Mouse (Mus musculus): ENCODE data around the gene Spock1. TPM values are rescaled to one million over a fixed set of nuclear protein-coding genes. Genes with fewer than 3 reads are reported as not detected.

Gene Spock1
- polyA plus RNA-seq, 1 experiment from 2014 or later = 2.0 TPM

GRCm38 (mm10) chr13:57721524-57722279, 186.4 kb downstream of the Spock1 start:
- WGBS = 54% methylated on average over 20 of the region's 20 CpGs
- H3K4me1 ChIP-seq = 0 out of 2 replicates have a peak, but pooled peaks cover 3% of the 10 kb centered on the region
- no peak overlapping the region for H3K4me3 ChIP-seq (replicated peaks)
- no peak overlapping the region for H3K9ac ChIP-seq
- no peaks in the 10 kb centered on the region for H3K36me3 ChIP-seq
- no peaks in the 10 kb centered on the region for H3K27me3 ChIP-seq
- no peaks in the 10 kb centered on the region for H3K9me3 ChIP-seq (replicated peaks)
- no peak overlapping the region for H3K4me2 ChIP-seq
- no peak for ATAC-seq (replicated peaks; ENCODE audit: low FRiP score)
- H3K27ac ChIP-seq = no peak overlapping the region

GRCm38 (mm10) chr13:57718087-57718486, 190.0 kb downstream of the Spock1 start:
- WGBS = 45% methylated on average over 5 of the region's 5 CpGs

GRCm38 (mm10) chr13:57712910-57713309, 195.2 kb downstream of the Spock1 start:
- Histone ChIP-seq H3K4me1 (no peaks in the 10 kb centered on the region), H3K9ac (no peak overlapping the region)
- WGBS = 83% methylated on average over 4 of the region's 4 CpGs

More at GRCm38 (mm10) chr13:57718087-57718486, 190.0 kb downstream of the Spock1 start:
- Histone ChIP-seq H3K9me3 (replicated peaks) (no peaks in the 10 kb centered on the region), H3K4me3 (replicated peaks) (no peak overlapping the region), H3K4me2 (no peak overlapping the region), H3K9ac (no peak overlapping the region), H3K4me1 (0 out of 2 replicates have a peak, but pooled peaks cover 3% of the 10 kb centered on the region), H3K27me3 (no peaks in the 10 kb centered on the region), H3K36me3 (no peaks in the 10 kb centered on the region), H3K27ac (no peak overlapping the region)
- ATAC-seq (replicated peaks; ENCODE audit: low FRiP score) = no peak

GRCm38 (mm10) chr13:57708425-57708824, 199.7 kb downstream of the Spock1 start:
- Histone ChIP-seq H3K36me3 (no peaks in the 10 kb centered on the region), H3K27ac (no peak overlapping the region), H3K4me1 (no peaks in the 10 kb centered on the region), H3K4me3 (replicated peaks) (no peak overlapping the region), H3K9ac (no peak overlapping the region), H3K4me2 (no peak overlapping the region), H3K27me3 (no peaks in the 10 kb centered on the region), H3K9me3 (replicated peaks) (no peaks in the 10 kb centered on the region)
- no peak for ATAC-seq (replicated peaks; ENCODE audit: low FRiP score)

More at GRCm38 (mm10) chr13:57712910-57713309, 195.2 kb downstream of the Spock1 start:
- no peaks in the 10 kb centered on the region for H3K36me3 ChIP-seq
- ATAC-seq (replicated peaks; ENCODE audit: low FRiP score) = no peak
- no peaks in the 10 kb centered on the region for H3K27me3 ChIP-seq
- no peak overlapping the region for H3K27ac ChIP-seq
- no peak overlapping the region for H3K4me3 ChIP-seq (replicated peaks)
- H3K9me3 ChIP-seq (replicated peaks) = no peaks in the 10 kb centered on the region
- no peak overlapping the region for H3K4me2 ChIP-seq

- Histone ChIP-seq H3K9ac (no peak overlapping the region), H3K4me1 (no peaks in the 10 kb centered on the region), H3K9me3 (replicated peaks) (no peaks in the 10 kb centered on the region), H3K27ac (no peak overlapping the region), H3K4me2 (no peak overlapping the region), H3K4me3 (replicated peaks) (no peak overlapping the region), H3K27me3 (no peaks in the 10 kb centered on the region), H3K36me3 (no peaks in the 10 kb centered on the region)
- no peak for ATAC-seq (replicated peaks; ENCODE audit: low FRiP score)
- WGBS = 91% methylated on average over 2 of the region's 2 CpGs
Observed at GRCm38 (mm10) chr13:57702966-57703365, 205.2 kb downstream of the Spock1 start.

GRCm38 (mm10) chr13:57696685-57697084, 211.4 kb downstream of the Spock1 start:
- Histone ChIP-seq H3K4me3 (replicated peaks) (no peak overlapping the region), H3K9me3 (replicated peaks) (no peaks in the 10 kb centered on the region), H3K27me3 (no peaks in the 10 kb centered on the region), H3K4me2 (no peak overlapping the region), H3K36me3 (no peaks in the 10 kb centered on the region), H3K27ac (no peak overlapping the region), H3K9ac (no peak overlapping the region), H3K4me1 (no peaks in the 10 kb centered on the region)
- ATAC-seq (replicated peaks; ENCODE audit: low FRiP score) = no peak
- WGBS = 54% methylated on average over 5 of the region's 5 CpGs

GRCm38 (mm10) chr13:57688926-57689325, 219.2 kb downstream of the Spock1 start:
- Histone ChIP-seq H3K4me3 (replicated peaks) (no peak overlapping the region), H3K27me3 (no peaks in the 10 kb centered on the region), H3K9me3 (replicated peaks) (no peaks in the 10 kb centered on the region), H3K4me2 (no peak overlapping the region), H3K27ac (no peak overlapping the region), H3K36me3 (no peaks in the 10 kb centered on the region), H3K9ac (no peak overlapping the region), H3K4me1 (no peaks in the 10 kb centered on the region)
- no peak for ATAC-seq (replicated peaks; ENCODE audit: low FRiP score)
- 63% methylated on average over 5 of the region's 5 CpGs for WGBS

- no peak overlapping the region for H3K4me3 ChIP-seq (replicated peaks)
- H3K27me3 ChIP-seq = no peaks in the 10 kb centered on the region
- ATAC-seq (replicated peaks; ENCODE audit: low FRiP score) = no peak
- no peak overlapping the region for H3K9ac ChIP-seq
- no peaks in the 10 kb centered on the region for H3K9me3 ChIP-seq (replicated peaks)
- no peak overlapping the region for H3K4me2 ChIP-seq
- H3K36me3 ChIP-seq = no peaks in the 10 kb centered on the region
- no peak overlapping the region for H3K27ac ChIP-seq
- no peaks in the 10 kb centered on the region for H3K4me1 ChIP-seq
- 60% methylated on average over 5 of the region's 5 CpGs for WGBS
Observed at GRCm38 (mm10) chr13:57686437-57686836, 221.7 kb downstream of the Spock1 start.

GRCm38 (mm10) chr13:57685201-57685600, 222.9 kb downstream of the Spock1 start:
- ATAC-seq (replicated peaks; ENCODE audit: low FRiP score) = no peak
- H3K9me3 ChIP-seq (replicated peaks) = no peaks in the 10 kb centered on the region
- H3K4me2 ChIP-seq = no peak overlapping the region
- no peak overlapping the region for H3K4me3 ChIP-seq (replicated peaks)
- no peaks in the 10 kb centered on the region for H3K27me3 ChIP-seq
- 77% methylated on average over 11 of the region's 11 CpGs for WGBS
- H3K9ac ChIP-seq = no peak overlapping the region
- H3K36me3 ChIP-seq = no peaks in the 10 kb centered on the region
- H3K4me1 ChIP-seq = no peaks in the 10 kb centered on the region
- H3K27ac ChIP-seq = no peak overlapping the region

- Histone ChIP-seq H3K9me3 (replicated peaks) (no peaks in the 10 kb centered on the region), H3K4me2 (no peak overlapping the region), H3K36me3 (no peaks in the 10 kb centered on the region), H3K4me1 (no peaks in the 10 kb centered on the region), H3K9ac (no peak overlapping the region), H3K27ac (no peak overlapping the region), H3K27me3 (no peaks in the 10 kb centered on the region), H3K4me3 (replicated peaks) (no peak overlapping the region)
- WGBS = 83% methylated on average over 2 of the region's 2 CpGs
- ATAC-seq (replicated peaks; ENCODE audit: low FRiP score) = no peak
Observed at GRCm38 (mm10) chr13:57679591-57679990, 228.5 kb downstream of the Spock1 start.

- no peaks in the 10 kb centered on the region for H3K36me3 ChIP-seq
- 85% methylated on average over 1 of the region's 1 CpGs for WGBS
- H3K9me3 ChIP-seq (replicated peaks) = no peaks in the 10 kb centered on the region
- no peaks in the 10 kb centered on the region for H3K27me3 ChIP-seq
- H3K27ac ChIP-seq = no peak overlapping the region
- ATAC-seq (replicated peaks; ENCODE audit: low FRiP score) = no peak
- H3K4me1 ChIP-seq = 0 out of 2 replicates have a peak, but pooled peaks cover 2% of the 10 kb centered on the region
- H3K4me3 ChIP-seq (replicated peaks) = no peak overlapping the region
- no peak overlapping the region for H3K9ac ChIP-seq
- no peak overlapping the region for H3K4me2 ChIP-seq
Observed at GRCm38 (mm10) chr13:57676820-57677219, 231.3 kb downstream of the Spock1 start.

- Histone ChIP-seq H3K27ac (no peak overlapping the region), H3K4me3 (replicated peaks) (no peak overlapping the region), H3K36me3 (no peaks in the 10 kb centered on the region), H3K9ac (no peak overlapping the region), H3K4me1 (0 out of 2 replicates have a peak, but pooled peaks cover 2% of the 10 kb centered on the region), H3K4me2 (no peak overlapping the region), H3K27me3 (no peaks in the 10 kb centered on the region), H3K9me3 (replicated peaks) (no peaks in the 10 kb centered on the region)
- 93% methylated on average over 1 of the region's 1 CpGs for WGBS
- no peak for ATAC-seq (replicated peaks; ENCODE audit: low FRiP score)
Observed at GRCm38 (mm10) chr13:57673399-57673798, 234.7 kb downstream of the Spock1 start.

- H3K27me3 ChIP-seq = no peaks in the 10 kb centered on the region
- H3K4me2 ChIP-seq = no peak overlapping the region
- no peak overlapping the region for H3K4me3 ChIP-seq (replicated peaks)
- H3K36me3 ChIP-seq = no peaks in the 10 kb centered on the region
- H3K9me3 ChIP-seq (replicated peaks) = no peaks in the 10 kb centered on the region
- no peak overlapping the region for H3K9ac ChIP-seq
- H3K27ac ChIP-seq = no peak overlapping the region
- 82% methylated on average over 3 of the region's 3 CpGs for WGBS
- 0 out of 2 replicates have a peak, but pooled peaks cover 2% of the 10 kb centered on the region for H3K4me1 ChIP-seq
- ATAC-seq (replicated peaks; ENCODE audit: low FRiP score) = peak; percentile 69
Observed at GRCm38 (mm10) chr13:57672762-57673161, 235.4 kb downstream of the Spock1 start.

Measured in kidney, embryonic 15.5 days (tissue).